Mouse (Mus musculus) testis, postnatal 14 days (tissue): ENCODE results near the gene Hcfc1.
A peak's percentile ranks its signal among the peaks of the same experiment; 100 is the strongest.

Experiments
- DNase-seq: peaks from one replicate; pipeline ENCODE4 v3.0.0; 2021; ENCODE audit warnings: low spot score

The Hcfc1 gene

DNA sequence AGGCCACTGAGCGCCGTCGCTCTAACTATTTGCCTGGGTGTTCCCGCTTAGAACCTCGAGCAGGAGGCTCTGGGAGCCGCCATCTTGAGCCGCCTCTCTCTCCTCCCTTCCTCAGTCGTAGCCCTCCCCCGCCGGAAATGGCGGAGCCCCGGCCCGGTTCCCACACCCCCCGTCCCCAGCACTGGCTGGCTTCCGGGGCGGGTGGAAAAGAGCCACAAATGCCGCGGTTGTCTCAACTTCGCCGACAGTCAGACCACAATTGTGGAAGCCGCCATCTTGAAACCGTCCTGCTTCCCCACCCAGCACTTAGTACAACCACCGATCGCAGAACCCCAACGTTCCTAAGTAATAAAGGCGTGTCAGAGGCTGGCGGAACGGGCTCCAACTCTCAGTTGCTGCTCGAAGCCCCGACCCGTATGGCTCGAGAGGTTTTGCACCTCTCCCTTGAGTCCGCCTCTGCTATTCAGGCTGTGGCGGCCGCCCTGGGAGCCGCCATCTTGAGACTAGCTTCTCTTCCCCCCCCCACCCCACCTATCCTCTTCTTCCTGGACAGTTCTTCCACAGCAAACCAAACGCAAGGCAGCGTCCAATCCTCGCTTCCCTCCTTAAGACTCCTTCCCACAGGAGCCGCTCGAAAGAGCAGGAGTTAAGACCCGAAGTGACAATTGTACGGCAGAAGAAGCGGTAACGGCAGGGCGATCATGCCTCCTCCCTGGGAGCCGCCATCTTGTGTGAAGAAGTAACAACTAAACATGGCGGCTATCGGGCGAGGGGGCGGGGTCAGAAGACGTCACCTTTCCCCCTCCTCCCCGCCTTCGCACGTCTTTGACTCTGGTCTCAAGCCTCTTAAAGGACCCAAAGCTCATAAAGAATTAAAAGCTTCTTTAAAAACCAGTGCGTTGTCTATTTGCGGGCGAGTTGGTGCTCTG, at the start of gene Hcfc1:
Hcfc1 (minus strand) TSS at position 110 of the 929 bp plus-strand sequence.
- peak; percentile 90 for DNase-seq

GRCm38 (mm10) chrX:74014597-74014996, 48.4 kb upstream of the Hcfc1 start:
- DNase-seq = no peak

- no peak for DNase-seq
These were observed 41.9 kb upstream of the Hcfc1 start for GRCm38 (mm10) chrX:74008063-74008462.

- no peak for DNase-seq
These were observed 40.2 kb upstream of the Hcfc1 start for GRCm38 (mm10) chrX:74006401-74006800.

- DNase-seq = no peak
These were observed 37.5 kb upstream of the Hcfc1 start for GRCm38 (mm10) chrX:74003644-74004043.

DNA sequence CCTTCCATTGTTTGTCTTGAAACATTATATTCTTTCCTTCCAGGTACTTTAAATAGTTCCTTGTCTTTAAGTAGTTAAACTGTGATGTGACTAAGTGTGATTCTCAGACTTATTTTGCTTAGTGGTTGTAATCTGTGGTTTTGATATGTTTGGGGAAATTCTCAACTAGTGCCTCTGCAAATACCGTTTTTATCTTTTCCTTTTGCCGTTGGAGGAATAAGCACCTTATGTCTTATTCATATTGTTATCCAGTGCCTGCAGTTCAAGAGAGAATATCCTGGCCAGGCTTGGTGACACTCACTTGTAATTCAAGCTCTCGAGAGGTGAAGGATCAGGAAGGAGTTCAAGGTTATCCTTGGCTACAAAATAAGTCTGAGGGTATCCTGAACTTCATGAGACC, 34.9 kb upstream of the Hcfc1 start:
- DNase-seq = no peak

DNA sequence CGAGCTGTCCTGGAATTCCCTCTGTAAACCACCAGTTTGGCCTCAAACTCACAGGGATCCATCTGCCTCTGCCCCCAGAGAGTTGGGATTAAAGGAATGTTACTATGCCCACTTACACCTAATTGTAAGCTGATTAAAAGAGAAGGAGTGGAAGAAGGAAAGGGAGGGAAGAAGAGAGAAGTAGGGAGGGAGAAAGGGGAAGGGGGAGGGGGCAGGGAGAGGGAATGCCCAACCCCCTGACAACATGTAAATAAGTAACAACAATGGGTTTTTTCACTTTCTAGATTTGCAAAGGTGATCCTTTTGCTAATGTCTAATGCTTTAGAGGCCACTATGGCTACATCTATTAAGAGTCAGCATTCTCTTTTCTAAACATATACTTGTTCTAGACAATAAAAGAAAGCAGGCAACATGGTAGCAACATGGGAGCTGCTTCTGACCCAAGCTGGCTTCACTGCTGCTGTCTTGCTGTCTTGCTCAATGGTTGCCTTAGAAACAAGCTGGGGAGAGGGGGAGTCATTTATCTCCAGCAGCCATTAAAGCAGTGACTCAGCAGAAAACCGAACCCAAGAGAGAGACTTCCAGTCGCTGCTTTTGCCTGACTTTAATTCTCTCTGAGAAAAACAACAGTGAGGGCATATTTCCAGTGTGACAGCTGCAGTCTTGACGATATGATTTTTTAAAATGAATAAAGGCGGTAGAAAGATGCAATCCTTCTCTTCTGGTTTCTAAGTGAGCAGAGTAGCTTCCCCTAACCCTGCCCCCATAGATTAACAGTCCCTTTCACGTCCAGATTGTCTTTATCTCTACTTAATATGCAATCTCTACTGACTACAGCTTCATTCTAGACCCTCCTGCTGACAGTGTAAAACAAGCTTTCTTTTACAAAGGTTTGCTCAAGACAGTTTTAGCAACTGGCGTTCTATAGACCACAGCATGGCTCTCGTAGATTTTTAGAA, 33.0 kb upstream of the Hcfc1 start:
- peak; percentile 60 for DNase-seq

- no peak for DNase-seq
These were observed 11.6 kb upstream of the Hcfc1 start for GRCm38 (mm10) chrX:73977783-73978182.

GRCm38 (mm10) chrX:73976283-73976682, 10.1 kb upstream of the Hcfc1 start:
- DNase-seq = no peak

DNA sequence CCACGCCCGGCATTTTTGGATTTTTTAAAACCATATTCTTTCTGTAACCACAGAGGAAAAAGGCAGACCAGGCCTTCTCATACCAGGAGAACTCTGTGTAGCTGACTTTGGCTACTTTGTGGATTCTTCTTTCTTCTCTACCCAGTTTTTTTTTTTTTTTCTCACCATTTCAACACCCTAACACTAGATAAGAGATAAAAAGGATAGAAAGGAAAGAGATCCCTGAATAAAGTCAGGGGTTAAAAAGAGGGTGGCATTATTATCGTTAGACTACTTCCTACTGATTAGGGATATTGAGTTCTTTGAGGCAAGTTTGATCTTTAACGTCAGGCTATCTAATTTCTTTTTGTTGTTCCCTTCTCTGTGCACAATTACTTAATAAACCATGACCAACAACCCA, 6.6 kb upstream of the Hcfc1 start:
- DNase-seq = no peak

DNA sequence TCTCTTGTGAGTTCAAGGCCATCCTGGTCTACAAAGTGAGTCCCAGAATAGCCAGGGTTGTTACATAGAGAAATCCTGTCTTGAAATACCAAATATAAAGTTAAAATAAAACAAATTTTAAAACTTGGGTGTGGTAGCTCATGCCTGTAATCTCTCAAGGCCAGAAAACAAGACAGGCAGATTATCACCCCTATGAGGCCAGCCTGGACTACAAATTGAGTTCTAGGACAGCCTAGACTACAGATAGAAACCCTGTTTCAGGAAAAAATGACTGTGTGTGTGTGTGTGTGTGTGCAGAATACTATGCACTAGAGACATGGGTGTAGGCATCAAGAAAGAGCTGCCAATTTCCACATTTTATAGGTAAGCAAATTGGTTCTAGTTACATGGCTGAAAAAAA, 4.6 kb upstream of the Hcfc1 start:
- DNase-seq = no peak

DNA sequence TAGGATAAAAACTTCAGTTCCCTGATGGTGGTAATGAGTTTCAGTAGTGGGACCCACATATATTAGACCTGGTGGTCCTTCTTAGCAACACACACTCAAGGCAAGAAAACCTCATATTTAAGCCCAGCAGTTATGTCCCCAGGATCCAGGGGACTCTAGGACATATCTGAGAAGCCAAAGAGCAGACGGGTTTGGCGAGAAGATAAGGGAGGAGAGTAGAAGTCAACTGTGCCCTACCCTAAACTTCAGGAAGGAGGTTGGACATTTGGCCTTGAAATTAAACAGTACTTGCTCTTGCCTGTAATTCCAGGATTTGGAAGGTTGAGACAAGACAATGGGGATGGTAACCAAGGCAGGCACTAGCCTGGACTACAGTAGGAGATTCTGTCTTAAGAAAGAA, 3.6 kb upstream of the Hcfc1 start:
- DNase-seq = no peak

DNA sequence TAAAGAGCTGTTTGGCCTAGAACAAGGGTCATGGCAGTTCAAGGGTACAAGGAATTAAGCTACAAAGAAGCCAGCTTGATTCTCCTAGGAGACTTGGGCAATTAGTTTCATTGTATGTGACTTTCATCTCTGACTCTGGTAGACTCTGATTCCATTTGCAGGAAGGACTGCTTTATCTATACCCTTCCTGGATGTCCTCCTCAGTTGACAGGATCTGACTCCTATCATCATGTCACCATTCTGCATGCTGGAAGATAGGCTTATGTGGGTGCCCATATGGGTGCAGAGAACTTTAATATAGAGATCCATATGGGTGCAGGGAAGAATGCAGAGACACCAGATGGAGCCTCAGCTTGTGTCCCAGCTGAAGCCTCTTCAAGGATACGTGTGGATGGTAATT, 3.0 kb upstream of the Hcfc1 start:
- DNase-seq = no peak

GRCm38 (mm10) chrX:73967177-73968075, 1.3 kb upstream of the Hcfc1 start:
- peak; percentile 90 for DNase-seq

DNA sequence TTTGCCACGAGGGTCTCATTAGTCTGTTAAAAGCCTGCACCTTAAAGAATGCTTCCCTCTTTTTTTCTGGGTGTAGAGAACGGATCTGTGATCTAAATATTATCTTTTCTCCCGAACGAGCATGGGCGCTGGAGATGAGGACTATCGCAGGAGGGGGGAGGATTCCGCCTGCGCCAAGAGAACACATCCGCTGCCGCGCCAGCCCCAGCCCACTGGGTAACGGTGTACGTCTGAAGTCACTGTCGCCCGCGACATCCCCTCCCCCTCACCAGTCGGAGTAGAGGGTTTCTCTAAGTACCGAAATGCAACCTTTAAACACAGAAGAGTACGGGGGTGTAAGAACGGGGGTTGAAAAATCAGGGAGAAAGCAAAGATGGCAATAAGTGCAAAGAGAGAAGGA, 850 bp downstream of the Hcfc1 start:
- peak; percentile 50 for DNase-seq

DNA sequence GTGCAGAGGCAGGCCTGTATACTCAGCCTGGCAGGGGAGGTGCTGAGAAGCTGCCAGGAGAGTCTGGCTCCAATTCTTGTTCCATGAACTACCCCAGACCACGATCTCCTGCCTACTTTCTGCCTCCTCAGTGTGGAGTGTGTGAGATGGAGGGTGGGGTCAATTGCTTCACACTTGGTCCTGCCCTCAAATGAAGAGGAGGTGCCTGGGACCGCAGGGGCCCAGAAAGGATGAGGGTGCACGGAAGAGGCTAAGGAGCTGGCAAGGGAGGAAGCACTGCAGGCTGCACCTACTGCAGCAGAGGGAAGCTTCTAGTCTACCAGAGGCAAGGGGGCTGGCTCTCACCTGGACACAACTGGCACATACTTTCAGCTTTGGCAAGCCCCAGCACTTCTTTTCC, 1.8 kb downstream of the Hcfc1 start:
- no peak for DNase-seq

DNA sequence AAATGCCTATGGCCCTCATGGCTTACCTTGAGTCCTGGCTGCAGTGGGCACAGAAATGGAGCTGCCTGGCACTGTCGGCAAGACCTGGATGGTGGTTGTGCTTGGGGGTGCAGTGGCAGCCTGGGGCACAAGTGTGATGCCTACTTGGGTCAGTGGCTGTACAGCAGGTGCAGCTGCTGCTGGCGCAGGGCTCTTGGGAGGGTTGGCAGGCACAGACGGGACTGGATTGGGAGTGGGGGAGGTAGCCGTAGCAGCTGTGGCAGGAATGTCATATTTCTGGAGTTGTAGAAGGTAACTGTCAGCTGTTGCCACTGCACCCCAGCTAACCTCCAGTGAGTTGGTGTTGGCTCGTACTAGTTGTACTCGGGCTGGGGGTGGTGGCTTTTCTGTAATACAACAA, 11.2 kb downstream of the Hcfc1 start:
- DNase-seq = no peak

DNA sequence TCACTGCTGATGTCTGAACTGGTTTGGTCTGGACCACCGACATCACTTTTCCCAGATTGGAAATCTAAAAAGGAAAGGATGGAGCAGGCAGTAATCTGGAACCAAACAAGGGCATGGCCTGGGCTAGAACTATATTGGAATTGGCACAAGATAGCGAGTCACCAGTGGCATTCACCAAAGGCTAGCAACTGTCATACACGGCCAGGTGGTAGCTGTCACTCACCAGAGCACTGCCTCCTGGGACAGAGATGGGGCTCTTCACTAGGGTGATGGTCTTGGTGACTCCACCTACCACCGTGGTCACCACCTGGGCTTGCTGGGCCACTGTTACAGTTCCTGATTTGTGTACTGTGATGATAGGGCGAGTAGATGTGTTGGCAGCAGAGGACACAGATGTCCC, 13.6 kb downstream of the Hcfc1 start:
- DNase-seq = no peak

DNA sequence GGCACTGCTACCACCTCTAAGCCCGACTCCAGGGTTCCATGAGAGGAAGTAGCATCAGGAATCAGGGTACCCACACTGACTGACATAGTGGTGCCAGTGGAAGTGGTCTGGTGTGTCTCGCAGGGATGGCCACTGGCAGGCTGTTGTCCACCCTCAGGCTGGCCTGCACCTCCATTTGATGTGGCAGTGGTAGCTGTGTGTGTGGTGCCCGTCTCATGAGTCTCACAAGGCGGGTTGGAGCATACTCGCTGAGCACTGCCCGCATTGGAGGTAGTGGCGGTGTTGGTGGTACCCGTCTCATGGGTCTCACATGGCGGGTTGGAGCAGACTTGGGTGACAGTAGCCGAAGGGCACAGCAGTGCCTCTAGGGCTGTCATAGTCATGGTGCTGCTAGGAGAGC, 16.8 kb downstream of the Hcfc1 start:
- no peak for DNase-seq

GRCm38 (mm10) chrX:73948647-73949046, 17.5 kb downstream of the Hcfc1 start:
- no peak for DNase-seq

DNA sequence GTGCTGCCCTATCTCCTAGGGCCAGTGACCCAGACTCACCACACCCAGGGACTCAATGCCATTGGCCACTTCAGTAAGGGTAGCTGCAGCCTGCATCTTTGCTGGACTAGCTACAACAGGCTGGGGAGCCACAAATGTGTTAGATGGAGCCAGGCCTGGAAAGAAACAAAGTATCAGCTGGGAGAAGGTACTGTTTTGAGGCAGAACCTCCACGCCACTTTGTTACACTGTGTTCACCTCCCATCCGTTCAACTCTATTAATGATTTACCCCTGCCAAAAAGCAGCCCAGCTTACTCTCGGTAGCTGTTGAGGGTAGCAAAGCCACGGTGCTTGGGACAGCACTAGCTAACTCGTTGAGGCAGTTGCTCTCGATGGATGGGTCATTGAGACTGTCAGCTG, 19.3 kb downstream of the Hcfc1 start:
- peak; percentile 54 for DNase-seq

DNA sequence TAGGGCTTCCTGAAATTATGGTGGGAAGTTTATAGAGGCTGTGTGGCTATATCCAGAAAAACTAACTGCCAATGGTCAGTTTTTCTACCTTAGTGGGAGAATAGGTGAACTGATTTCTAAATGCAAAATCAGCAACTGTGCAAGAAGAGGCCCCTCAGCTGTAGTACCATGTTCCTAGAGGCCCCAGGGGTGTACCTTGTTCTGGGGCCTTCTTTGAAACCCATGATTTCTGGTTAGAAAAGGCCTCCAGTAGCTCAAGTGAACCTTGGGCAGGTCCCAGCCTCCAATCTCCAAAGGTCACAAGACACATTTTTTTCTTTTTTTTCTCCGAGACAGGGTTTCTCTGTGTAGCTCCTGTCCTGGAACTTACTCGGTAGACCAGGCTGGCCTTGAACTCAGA, 23.9 kb downstream of the Hcfc1 start:
- DNase-seq = no peak
